Mouse (Mus musculus): Measurements from ENCODE around the gene Zfp536. TPM values are rescaled to one million over a fixed set of nuclear protein-coding genes. Genes with fewer than 3 reads are reported as not detected.

Gene Zfp536
- total RNA-seq (2021) = 10 to 100 TPM; 43.9 to 50.6 TPM

GRCm38 (mm10) chr7:37773312-37773702 lies at the start of gene Zfp536:
TSS of gene Zfp536 (minus strand) at chr7:37773641.
- no peak for DNase-seq

GRCm38 (mm10) chr7:37820670-37821301 lies 47.3 kb upstream of the Zfp536 start:
- no peak for DNase-seq

- no peak for DNase-seq
These were observed 45.3 kb upstream of the Zfp536 start for GRCm38 (mm10) chr7:37818631-37819340.

- DNase-seq = no peak
These were observed 43.5 kb upstream of the Zfp536 start for GRCm38 (mm10) chr7:37816901-37817300.

- no peak for DNase-seq
These were observed 41.5 kb upstream of the Zfp536 start for GRCm38 (mm10) chr7:37814844-37815406.

GRCm38 (mm10) chr7:37813676-37814075 lies 40.2 kb upstream of the Zfp536 start:
- DNase-seq = no peak

GRCm38 (mm10) chr7:37809908-37810307 lies 36.5 kb upstream of the Zfp536 start:
- DNase-seq = no peak

GRCm38 (mm10) chr7:37809001-37809400 lies 35.6 kb upstream of the Zfp536 start:
- no peak for DNase-seq

- DNase-seq = no peak
These were observed 27.7 kb upstream of the Zfp536 start for GRCm38 (mm10) chr7:37801160-37801559.

- DNase-seq = no peak
These were observed 15.3 kb upstream of the Zfp536 start for GRCm38 (mm10) chr7:37788721-37789120.

GRCm38 (mm10) chr7:37775502-37775901 lies 2.1 kb upstream of the Zfp536 start:
- DNase-seq = peak; percentile 35 to 45

- no peak for DNase-seq
These were observed 1.1 kb upstream of the Zfp536 start for GRCm38 (mm10) chr7:37774463-37774970.

GRCm38 (mm10) chr7:37773906-37774305 lies 465 bp upstream of the Zfp536 start:
- no peak for DNase-seq

GRCm38 (mm10) chr7:37772376-37773311 lies 797 bp downstream of the Zfp536 start:
- DNase-seq = peak; percentile 41 to 51

- DNase-seq = peak in 1 of 2 experiments; percentile 32
These were observed 1.7 kb downstream of the Zfp536 start for GRCm38 (mm10) chr7:37771491-37772375.

GRCm38 (mm10) chr7:37770400-37771050 lies 2.9 kb downstream of the Zfp536 start:
- DNase-seq = peak; percentile 78

- no peak for DNase-seq
These were observed 3.7 kb downstream of the Zfp536 start for GRCm38 (mm10) chr7:37769526-37770399.

GRCm38 (mm10) chr7:37769004-37769403 lies 4.4 kb downstream of the Zfp536 start:
- DNase-seq = peak in 1 of 2 experiments; percentile 35

GRCm38 (mm10) chr7:37768310-37768940 lies 5.0 kb downstream of the Zfp536 start:
- DNase-seq = no peak

All from layer of hippocampus, postnatal 36 days (tissue).